Mouse (Mus musculus) retina, adult 2 months (tissue): ENCODE results near the gene Elf1.
"Not testable (repeated sequence)": the region's sequence is repeated elsewhere in the genome, so short reads cannot be mapped to it uniquely, and the experiment has no call there.

Source experiments
- DNase-seq: peaks from one replicate; pipeline ENCODE4 v3.0.0-alpha.2; 2012; ENCODE audit warnings: low read depth, low spot score

The Elf1 gene

GRCm38 (mm10) chr14:79480624-79481338, at the start of gene Elf1:
TSS of gene Elf1 (plus strand) at chr14:79481194.
- peak; percentile 75 for DNase-seq

- no peak for DNase-seq
Observed at GRCm38 (mm10) chr14:79434068-79434467, 46.9 kb upstream of the Elf1 start.

GRCm38 (mm10) chr14:79440655-79441054, 40.3 kb upstream of the Elf1 start:
- no peak for DNase-seq

- DNase-seq, result no peak
Observed at GRCm38 (mm10) chr14:79441441-79441840, 39.6 kb upstream of the Elf1 start.

- DNase-seq, result no peak
Observed at GRCm38 (mm10) chr14:79444601-79445000, 36.4 kb upstream of the Elf1 start.

GRCm38 (mm10) chr14:79445055-79445620, 35.9 kb upstream of the Elf1 start:
- DNase-seq, result no peak

- DNase-seq, result peak; percentile 72
Observed at GRCm38 (mm10) chr14:79451681-79452590, 29.1 kb upstream of the Elf1 start, which contains the start of gene Kbtbd6. TSS of gene Kbtbd6 (plus strand) at chr14:79451835.

GRCm38 (mm10) chr14:79452591-79452934, 28.4 kb upstream of the Elf1 start:
- not testable (repeated sequence) for DNase-seq

GRCm38 (mm10) chr14:79460401-79460800, 20.6 kb upstream of the Elf1 start:
- DNase-seq, result no peak

- DNase-seq, result no peak
Observed at GRCm38 (mm10) chr14:79460988-79461387, 20.0 kb upstream of the Elf1 start.

GRCm38 (mm10) chr14:79465623-79466022, 15.4 kb upstream of the Elf1 start:
- DNase-seq, result no peak

GRCm38 (mm10) chr14:79467621-79468020, 13.4 kb upstream of the Elf1 start:
- DNase-seq, result no peak

- DNase-seq, result no peak
Observed at GRCm38 (mm10) chr14:79473384-79473783, 7.6 kb upstream of the Elf1 start.

- DNase-seq, result peak; percentile 89
Observed at GRCm38 (mm10) chr14:79481339-79482151, 551 bp downstream of the Elf1 start, which contains the start of gene Wbp4. TSS of gene Wbp4 (minus strand) at chr14:79481520.

GRCm38 (mm10) chr14:79482251-79482661, 1.3 kb downstream of the Elf1 start:
- no peak for DNase-seq

- DNase-seq, result no peak
Observed at GRCm38 (mm10) chr14:79482747-79483355, 1.9 kb downstream of the Elf1 start.

GRCm38 (mm10) chr14:79483611-79484120, 2.7 kb downstream of the Elf1 start:
- no peak for DNase-seq

GRCm38 (mm10) chr14:79486617-79486992, 5.6 kb downstream of the Elf1 start:
- DNase-seq, result no peak

GRCm38 (mm10) chr14:79486993-79487731, 6.2 kb downstream of the Elf1 start:
- DNase-seq, result no peak

GRCm38 (mm10) chr14:79488531-79488930, 7.5 kb downstream of the Elf1 start:
- no peak for DNase-seq
